Mouse (Mus musculus) cortical plate, adult 2 months (tissue): ENCODE results near the gene Washc4.
A peak's percentile ranks its signal among the peaks of the same experiment; 100 is the strongest.

Experiments used
- CTCF ChIP-seq: fragments of 200-500 bp; IDR thresholded peaks from 2 replicates; pipeline ENCODE4 v1.5.1; 2011; ENCODE audit warnings: mild to moderate bottlenecking, control low read depth, low read length; ENCODE audit not compliant: insufficient read depth; ENCODE audit errors: extremely low read depth
- POLR2A ChIP-seq: fragments of 200-500 bp; IDR thresholded peaks from 2 replicates; pipeline ENCODE4 v1.6.1; 2011; ENCODE audit warnings: mild to moderate bottlenecking, low read length, control low read depth; ENCODE audit not compliant: insufficient read depth; ENCODE audit errors: extremely low read depth

GRCm38 (mm10) chr10:83637295-83637694 lies 93.7 kb downstream of the Washc4 start:
- TF ChIP-seq CTCF (no peak), POLR2A (peak; percentile 39; the same call in 1 of the 2 replicates)
